Mouse (Mus musculus) adrenal gland, adult 18-20 months (tissue): ENCODE measurements around the gene Gtf3c5. TPM values are rescaled to one million over a fixed set of nuclear protein-coding genes. Genes with fewer than 3 reads are reported as not detected.
A peak's percentile ranks its signal among the peaks of the same experiment; 100 is the strongest.

Experiments used
- DNase-seq, 2 experiments: peaks; one replicate each; pipeline ENCODE4 v3.0.0; 2021 to 2022; ENCODE audit warnings: low spot score in 2 of 2
- total RNA-seq, 2 experiments: library from RNA; stranded (reverse); gene quantifications; 1 replicate in 1 of 2; 2 replicates in 1 of 2; pipeline ENCODE4 v1.2.3; 2021

The Gtf3c5 gene
- total RNA-seq, 2 experiments from 2014 or later: 15.2 to 17.2 TPM

DNA sequence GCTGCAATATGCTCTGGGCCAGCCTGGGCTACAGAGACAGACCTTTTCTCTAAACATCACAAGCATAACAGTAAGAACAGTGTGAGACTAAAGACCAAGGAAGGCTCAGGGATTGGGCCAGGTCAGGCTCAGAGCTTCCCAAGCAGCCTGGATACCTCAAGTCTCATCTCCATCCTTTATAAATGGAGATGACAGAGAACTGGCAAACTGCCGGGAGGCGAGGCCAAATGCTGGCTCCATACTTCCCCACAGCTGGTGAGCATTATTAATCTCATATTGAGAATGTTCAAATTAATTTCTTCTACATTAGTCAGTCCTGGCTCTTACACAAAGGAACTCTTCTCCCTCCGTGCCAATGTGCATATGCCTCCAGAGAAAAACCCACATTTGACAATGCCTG is 6.7 kb downstream of the Gtf3c5 start:
- DNase-seq: no peak

DNA sequence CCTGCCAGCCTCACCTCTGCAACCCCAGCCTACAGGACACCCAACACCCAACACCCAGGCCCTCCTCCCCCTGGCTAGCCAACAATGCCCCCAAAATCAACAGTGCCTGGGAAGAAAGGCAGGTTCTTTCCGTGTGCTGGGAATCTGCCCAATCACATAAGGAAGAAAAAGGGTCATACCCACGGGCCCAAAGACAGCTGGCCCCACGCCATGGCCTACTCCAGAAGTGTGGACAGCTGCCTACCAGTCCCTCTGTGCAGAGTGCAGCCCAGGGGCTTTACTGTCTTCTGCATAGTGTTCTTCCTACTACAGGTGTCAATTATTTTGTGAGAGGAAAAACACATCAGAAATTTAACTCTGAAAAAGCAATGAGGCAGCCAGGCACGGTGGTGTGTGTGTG is 8.2 kb downstream of the Gtf3c5 start:
- no peak for DNase-seq

DNA sequence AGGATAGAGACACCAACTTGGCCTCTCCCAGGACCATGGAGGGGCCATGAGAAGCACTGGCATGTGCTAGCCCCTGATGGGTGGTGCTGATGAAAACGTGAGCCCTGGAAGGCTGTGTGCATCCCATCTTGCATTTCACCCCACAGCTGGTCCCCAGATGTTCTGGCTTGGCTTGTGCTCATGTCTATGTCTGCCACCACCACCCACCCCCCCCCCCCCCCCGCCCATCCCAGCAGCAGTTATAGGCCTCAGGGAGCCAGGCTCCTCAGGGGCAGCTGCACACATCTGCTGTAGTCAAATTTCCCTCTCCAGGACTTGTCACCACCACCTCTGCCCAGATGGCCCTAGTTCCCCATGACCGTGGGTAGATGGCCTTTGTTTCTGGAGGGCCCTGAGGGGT is 13.6 kb downstream of the Gtf3c5 start:
- DNase-seq: no peak

DNA sequence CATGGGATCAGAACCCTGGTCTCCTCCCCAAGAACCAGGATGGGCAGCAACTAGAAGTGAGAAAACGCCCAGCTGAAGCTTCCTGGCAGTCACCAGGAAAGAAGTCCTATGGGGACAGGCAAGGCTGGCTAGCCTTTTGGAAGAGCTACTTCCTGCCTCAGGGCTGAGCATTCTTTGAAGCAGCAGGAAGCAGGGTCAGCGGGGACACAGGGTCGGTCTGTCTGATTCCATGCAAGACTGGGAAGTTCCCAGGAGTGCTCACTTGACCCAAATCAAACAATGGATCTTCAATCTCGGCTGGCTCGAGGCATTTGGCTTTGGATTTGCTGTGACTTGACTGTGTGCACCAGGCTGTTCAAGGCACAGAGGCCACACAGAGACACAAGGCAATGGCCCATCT is 17.0 kb downstream of the Gtf3c5 start:
- DNase-seq: no peak

DNA sequence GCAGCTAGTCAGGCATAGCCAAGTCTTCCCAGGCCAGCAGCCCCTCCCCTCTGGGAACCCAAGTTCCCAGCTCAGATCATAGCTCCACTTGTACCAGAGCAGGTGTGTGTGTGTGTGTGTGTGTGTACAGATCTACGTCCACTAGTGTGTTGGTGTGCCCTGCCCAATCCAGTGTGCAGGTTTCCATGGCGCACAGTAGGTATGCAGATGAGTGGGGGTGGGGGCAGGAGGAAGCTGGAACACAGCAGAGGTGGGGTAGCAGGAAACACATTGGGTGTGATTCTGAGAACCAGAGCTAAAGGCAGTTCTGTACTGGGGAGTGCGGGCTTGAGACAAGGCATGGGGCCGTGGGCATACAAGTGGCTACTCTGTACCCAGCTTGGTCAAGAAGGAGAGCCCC is 19.2 kb downstream of the Gtf3c5 start:
- DNase-seq: no peak

DNA sequence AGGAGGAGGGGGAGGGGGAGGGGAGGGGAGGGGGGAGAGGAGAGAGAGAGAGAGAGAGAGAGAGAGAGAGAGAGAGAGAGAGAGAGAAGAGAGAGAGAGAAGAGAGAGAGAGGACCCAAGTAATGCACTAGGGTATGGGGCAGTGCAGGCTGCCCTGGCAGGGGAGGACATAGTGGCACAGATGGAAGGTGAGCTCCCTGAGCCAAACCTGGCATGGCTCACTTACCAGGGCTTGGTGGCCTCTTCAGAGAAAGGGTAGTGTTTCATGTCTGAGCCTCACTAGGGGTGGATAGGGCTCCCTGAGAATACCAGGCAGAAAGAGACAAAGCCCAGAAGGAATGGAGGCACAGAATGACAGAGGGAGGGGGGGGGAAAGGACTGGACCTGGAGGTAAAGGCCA is 19.7 kb downstream of the Gtf3c5 start:
- no peak for DNase-seq

DNA sequence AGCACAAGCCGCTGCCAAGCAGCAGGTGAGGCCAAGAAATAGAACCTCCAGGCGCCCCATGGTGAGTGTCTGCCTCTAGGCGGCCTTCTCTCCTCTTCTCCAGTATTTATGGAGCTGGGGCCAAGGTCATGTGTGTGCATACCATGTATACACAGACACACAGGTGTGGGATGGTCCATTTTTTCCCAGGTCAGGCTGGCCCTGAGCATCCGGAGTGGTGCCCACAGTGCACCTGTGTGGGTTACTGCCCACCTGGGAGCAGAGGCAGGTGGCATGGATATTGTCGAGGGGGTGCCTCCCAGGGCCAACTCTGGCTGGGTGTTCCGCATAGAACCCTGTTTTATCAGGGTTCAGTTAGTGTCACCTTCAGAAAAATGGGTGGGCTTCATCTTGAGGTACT is 20.2 kb downstream of the Gtf3c5 start, which contains the start of gene Cel:
Cel (minus strand) TSS at position 101 of the 400 bp plus-strand sequence.
- DNase-seq: no peak

DNA sequence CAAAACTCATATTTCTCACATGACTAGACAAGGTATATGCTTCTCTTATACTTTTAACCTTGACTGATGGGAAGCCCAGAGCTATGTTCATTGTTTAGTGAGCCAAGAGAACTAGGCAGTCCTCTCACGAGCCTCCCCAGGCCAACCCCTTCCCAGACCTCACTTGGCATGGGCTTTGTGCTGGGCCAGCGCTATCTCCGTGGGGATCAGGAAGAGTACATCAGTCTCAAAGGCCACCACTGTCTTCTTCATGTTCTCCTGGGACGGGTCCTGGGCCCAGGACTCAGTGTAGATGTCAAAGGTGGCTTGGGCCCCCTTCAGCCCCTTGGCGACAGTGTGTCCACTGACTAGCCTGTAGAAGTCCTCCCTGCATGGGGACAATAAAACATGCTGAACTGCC is 26.1 kb downstream of the Gtf3c5 start:
- no peak for DNase-seq

DNA sequence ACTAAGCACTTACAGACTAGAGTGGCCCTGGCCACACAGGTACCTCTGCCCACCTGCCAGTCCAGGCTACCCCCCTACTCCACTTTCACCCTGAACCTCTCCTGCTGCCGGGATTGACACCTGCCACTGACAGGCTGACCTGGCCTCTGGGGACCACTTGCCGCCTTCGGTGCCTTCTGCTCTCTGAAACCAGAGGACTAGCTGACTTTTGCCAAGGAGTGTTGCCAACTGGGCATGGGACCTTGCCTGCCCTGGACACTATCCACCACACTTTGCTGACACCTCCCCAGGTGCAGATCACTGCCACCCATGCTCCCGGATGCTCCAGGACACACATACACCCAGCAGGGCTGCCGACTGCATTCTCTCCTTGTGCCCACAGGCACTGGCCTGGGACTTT is 31.2 kb downstream of the Gtf3c5 start:
- DNase-seq: no peak

DNA sequence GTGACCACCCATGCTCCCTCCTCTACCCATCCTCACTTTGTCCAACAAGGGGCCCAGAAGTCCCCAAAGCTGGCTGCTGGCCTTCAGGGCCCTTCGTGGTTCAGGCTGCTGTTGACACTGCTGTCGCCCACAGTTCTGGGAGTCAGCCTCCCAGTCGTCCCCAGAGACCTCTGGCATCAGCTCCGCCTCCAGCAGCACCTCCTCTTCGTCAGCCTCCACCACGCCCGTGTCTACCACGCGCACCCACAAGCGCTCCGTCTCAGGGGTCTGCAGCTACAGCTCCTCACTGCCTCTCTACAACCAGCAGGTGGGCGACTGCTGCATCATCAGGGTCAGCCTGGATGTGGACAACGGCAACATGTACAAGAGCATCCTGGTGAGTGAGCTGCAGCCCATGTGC is 34.4 kb downstream of the Gtf3c5 start:
- DNase-seq: no peak

DNA sequence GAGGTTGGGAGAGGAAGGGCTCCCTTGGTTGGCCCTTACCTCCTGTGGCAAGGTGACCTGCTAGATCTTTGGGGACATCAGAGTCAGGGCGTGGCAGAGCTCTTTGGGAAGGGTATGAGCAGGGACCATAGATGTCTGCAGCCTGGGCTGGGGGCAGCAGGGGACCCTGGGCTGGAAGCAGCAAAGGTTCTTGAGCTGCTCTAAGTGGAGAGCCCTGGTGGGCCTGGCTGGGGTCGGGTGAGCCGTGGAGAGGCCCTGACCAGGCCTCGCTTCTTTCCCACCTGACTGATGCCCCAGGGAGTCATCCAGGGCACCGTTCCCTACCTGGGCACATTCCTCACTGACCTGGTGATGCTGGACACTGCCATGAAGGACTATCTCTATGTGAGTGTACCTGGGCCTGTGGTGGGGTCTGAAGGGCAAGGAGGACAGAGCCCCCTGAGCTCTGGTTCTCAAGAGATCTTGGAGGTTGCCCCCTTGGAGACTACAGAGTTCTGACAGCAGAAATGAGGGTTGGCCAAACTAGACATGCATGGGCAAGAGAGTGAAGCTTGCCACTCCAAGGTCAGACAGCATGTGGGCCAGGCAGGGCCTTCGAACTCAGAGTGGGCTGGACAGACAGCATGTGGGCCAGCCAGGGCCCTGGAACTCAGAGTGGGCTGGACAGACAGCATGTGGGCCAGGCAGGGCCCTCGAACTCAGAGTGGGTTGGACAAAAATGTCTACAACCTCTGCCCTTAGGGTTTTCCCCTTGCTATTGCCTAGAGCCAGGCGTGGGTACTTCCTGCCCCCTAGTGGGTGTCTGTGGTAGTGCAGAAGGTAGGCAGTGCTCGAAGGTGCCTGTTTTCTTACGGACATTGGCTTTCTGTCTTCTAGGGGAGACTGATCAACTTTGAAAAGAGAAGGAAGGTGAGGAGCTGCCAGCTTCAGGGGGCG is 36.0 kb downstream of the Gtf3c5 start:
- peak; percentile 90 for DNase-seq

DNA sequence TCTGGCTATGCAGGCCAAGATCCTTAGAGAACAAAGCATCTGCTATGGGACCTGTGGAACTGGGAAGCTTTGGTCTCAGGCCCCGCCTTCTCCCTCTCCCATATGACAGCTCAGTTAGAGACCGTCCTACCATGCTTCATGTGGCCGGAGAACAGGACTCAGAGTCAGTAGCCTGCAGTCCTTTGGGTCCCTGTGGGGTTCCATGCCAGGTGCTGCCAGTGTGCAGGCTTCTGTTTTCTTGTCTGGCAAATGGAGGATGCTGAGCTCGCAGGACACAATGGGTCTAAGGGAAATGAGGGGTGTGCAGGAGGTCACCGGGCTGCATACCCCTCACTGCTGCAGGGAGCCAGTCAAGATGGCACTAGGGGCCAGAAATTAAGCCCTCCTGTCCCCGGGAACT is 37.0 kb downstream of the Gtf3c5 start:
- DNase-seq: no peak

DNA sequence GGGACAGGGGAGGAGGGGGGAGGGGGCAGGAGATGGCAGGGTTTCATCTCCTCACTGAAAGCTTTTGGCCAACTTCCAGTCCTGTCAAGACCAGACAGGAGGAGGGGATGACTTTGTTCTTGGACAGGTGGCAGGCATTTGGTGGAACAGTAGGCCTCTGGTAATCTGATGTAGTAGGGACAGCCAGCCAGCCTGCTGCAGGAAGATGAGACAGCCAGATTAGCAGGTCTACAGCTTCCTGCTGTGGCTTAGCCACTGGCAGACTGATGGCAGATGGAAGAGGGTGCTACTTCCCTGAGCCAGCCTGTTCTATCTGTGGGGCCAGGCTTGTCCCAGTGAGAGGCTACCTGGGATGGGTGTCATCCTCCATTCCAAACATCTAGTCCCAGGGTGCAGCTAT is 37.6 kb downstream of the Gtf3c5 start:
- no peak for DNase-seq

DNA sequence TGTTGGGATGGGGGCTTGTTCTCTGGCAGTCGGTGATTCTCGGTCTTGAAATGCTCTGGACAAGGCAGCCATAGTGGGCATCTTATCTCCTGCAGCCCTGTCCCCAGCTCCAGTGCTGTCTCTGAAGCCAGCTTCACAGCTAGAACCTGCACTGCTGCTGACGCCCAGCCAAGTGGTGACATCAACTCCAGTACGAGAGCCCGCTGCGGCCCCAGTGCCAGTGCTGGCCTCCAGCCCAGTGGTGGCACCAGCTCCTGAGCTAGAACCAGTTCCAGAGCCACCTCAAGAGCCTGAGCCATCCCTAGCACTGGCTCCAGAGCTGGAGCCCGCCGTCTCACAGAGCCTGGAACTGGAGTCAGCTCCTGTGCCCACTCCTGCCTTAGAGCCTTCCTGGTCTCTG is 39.7 kb downstream of the Gtf3c5 start:
- no peak for DNase-seq

DNA sequence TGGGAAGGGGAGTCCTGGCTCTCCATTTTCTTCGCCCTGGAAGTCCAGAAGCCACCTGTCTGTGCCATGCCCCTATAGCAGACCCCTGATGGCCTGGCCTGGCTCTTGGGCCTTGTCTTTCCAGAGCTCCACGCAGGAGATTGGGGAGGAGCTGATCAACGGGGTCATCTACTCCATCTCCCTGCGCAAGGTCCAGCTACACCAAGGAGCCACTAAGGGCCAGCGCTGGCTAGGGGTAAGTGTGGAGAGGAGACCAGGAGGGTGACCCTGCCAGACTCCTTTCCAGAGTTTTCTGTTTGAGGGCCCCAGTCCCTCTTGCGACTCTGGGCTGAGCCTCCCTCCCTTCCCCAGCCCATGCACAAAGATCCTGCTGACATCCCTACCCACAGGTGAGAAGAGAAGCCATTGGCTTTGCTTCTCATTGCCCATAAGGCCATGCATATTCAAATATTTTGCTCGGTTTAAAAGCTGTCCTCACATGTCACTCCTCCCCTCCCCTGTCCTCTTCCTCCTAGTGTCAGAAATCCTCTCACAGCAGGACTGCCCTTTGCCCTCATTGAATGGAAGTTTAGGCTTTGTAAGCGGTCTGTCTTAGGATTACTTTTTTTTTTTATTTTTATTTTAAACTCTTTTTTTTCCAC is 42.8 kb downstream of the Gtf3c5 start:
- DNase-seq: no peak

DNA sequence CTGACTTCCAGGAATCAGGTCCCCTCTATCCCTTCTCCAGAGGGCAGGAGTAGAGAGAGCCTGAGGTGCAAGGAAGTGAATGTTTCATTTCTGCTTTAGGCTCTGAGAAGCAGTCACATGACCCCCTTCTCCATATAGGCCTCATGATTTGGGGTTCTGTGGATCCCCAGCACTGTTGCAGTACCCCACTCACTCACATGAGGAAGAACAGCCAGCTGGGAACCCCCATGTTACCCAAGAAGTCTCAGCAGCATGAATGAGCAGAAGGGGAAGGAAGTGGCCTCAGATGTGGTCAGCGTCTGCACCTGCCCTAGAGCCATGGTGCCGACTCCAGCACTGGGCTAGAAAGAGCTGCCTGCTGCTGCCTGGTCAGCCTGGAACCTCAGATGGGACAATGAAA is 43.6 kb downstream of the Gtf3c5 start:
- no peak for DNase-seq

DNA sequence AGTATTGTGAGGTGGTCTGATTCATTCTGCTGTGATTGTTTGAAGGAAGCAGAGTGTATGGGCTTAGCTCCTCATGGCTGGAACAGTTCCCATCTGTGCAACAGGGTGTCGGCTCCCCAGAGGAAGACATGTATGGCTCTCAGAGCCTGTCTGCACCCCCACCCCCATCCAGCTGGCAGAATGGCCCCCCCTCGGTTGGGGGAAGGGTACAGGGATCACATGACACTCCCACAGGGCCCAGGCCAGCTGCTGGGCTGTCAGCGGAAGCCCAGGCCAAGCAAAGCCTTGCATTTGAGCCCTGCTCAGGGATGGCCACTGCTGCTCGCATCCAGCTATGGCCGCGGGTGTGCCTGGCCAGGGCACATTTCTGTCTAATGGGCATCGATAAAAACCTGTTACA is 44.3 kb downstream of the Gtf3c5 start:
- DNase-seq: no peak

DNA sequence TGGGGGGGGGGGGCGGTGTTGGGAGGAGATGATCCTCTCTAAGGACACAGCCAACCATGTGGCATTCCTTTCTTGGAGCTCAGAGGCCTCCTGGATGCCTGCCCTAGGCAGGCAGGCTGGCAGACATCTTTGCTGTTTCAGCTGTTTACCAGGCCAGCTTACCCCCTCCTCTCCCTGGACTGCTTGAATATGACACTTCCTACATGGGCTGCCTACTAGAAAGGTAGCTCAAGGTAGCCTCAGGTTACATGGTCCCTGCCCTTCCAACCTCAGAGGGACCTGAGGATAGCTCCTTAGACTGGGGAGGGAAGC is 44.8 kb downstream of the Gtf3c5 start:
- DNase-seq: no peak

DNA sequence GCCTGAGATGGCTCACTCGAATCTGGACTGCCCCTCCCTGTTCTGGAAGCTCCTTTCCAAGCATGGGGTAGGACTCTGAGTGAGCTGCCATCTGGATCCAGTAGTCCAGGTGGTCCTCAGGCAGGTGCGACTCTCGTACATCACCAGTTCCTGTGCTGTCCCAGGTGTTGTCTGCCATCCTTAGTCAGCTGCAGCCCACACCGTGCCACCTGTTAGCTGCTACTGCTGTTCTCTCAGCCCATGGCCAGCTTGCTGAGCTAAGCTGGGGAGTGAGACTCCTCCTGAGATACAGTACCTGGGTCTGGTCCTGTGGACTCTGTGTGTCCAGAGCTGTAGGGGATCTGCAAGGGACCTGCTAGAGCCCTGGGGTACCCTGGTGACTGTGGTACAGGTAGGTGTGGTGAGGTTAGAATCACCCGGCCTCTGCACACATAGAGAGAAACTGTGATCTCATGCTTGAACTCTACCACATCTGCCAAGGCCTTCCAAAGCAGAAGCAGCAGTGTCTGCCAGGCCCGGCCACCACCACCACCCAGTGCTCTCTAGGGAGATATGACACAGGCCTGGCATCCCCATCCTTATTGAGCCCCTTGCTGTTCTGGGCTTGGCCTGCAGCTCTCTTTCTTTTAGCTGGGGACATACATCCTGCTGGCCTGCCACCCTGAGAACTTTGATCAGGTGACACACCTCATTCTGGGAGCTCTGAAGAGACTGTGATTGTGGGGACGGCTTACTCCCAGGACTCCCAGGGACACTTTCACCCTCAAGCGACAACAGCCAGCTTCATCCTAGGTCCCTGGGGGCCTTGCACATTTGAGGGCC is 45.3 kb downstream of the Gtf3c5 start:
- no peak for DNase-seq

DNA sequence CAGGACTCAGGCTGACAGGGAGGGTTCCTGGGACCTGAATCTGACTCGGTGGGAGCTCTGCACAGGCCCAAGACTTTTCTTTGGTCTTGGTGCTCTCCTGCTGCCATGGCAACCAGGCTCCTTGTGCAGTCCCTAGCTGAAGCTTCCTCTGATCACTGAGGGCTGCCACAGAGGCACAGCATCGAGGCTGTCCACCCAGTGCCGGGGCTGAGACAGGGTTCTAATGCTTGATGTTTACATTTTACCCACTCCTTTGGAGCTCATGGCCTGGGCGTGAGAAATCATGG is 46.0 kb downstream of the Gtf3c5 start:
- no peak for DNase-seq

DNA sequence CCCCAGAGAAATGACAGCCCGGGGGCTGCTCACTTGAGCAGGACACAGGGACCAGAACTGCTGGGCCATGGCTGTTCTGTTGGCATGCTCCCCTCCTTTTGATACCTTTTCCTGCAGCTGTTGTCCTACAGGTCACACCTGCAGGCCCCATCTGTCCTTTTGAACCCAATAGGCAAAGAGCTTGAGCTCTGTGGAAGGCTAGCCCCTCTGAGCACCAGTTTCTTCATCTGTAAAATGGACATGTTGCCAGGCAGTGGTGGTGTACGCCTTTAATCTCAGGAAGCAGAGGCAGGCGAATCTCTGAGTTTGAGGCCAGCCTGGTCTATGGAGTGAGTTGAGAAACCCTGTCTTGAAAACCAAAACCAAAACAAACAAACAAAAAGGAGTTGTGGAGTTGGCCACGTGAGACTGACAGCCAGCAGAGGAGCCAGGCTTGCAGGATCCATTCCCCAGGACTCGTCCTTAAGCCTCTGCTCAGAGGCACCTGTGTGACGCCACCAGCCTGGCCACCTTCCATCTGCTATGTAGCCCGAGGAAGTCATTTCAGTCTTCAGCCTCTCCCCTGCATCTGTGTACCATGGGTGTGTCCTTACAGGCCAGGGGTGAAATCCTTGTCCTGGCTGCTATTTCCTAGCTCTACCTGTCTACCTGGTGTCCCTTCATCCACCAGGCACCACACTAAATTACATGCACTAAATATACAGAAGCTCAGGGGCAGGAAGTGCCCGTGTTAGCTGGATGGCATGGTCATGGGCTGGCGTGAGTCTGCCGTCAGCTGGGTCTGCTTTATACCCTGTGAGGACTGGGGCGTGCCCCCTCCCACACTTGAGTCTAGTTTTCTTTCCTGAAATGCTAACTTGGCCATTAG is 46.6 kb downstream of the Gtf3c5 start:
- no peak for DNase-seq
